Mouse (Mus musculus) MEL (cell line): ENCODE data around the gene Impdh1. TPM values are rescaled to one million over a fixed set of nuclear protein-coding genes. Genes with fewer than 3 reads are reported as not detected.

Experiments
- DNase-seq: peaks from one replicate; pipeline ENCODE4 v3.0.0; 2011; ENCODE audit warnings: low read depth, low spot score
- H3K27ac ChIP-seq: 2 replicates; pipeline ENCODE4 v1.5.1; 2012; ENCODE audit warnings: low read depth, mild to moderate bottlenecking, control low read depth, low read length, moderate library complexity; ENCODE audit not compliant: control insufficient read depth
- H3K27me3 ChIP-seq, 2 experiments: fragments of 150-350 bp in 1 of 2; sonication (generic) in 1 of 2; 2 replicates each; pipeline ENCODE4 v1.6.1; 2012; ENCODE audit warnings: low read length in 2 of 2, mild to moderate bottlenecking in 2 of 2, improper control_type of control experiment in 1 of 2, moderate library complexity in 1 of 2; ENCODE audit not compliant: insufficient read depth in 2 of 2, control insufficient read depth in 1 of 2
- H3K36me3 ChIP-seq, 2 experiments: 2 replicates each; pipeline ENCODE4 v1.6.1; 2012 to 2014; ENCODE audit warnings: low read length in 2 of 2, improper control_type of control experiment in 1 of 2, inconsistent platforms in 1 of 2, mild to moderate bottlenecking in 1 of 2; ENCODE audit not compliant: insufficient read depth in 2 of 2, control insufficient read depth in 1 of 2
- H3K4me1 ChIP-seq, 2 experiments: fragments of 150-350 bp in 1 of 2; sonication (generic) in 1 of 2; 2 replicates each; pipeline ENCODE4 v1.6.1; 2012; ENCODE audit warnings: low read length in 2 of 2, improper control_type of control experiment in 1 of 2, mild to moderate bottlenecking in 1 of 2; ENCODE audit not compliant: insufficient read depth in 2 of 2, control insufficient read depth in 1 of 2
- H3K4me3 ChIP-seq, 2 experiments: fragments of 150-350 bp in 1 of 2; sonication (generic) in 1 of 2; 2 replicates each; pipeline ENCODE4 v1.5.1; 2012; ENCODE audit warnings: low read depth in 2 of 2, low read length in 2 of 2, mild to moderate bottlenecking in 2 of 2, moderate library complexity in 2 of 2, control low read depth in 1 of 2, improper control_type of control experiment in 1 of 2; ENCODE audit not compliant: control insufficient read depth in 1 of 2, insufficient read depth in 1 of 2
- H3K79me2 ChIP-seq: 2 replicates; pipeline ENCODE4 v1.6.1; 2012; ENCODE audit warnings: mild to moderate bottlenecking, low read length, moderate library complexity; ENCODE audit not compliant: control insufficient read depth, poor library complexity, insufficient read depth
- H3K9ac ChIP-seq: 2 replicates; pipeline ENCODE4 v1.6.1; 2012; ENCODE audit warnings: low read depth, mild to moderate bottlenecking, control low read depth, low read length, moderate library complexity; ENCODE audit not compliant: control insufficient read depth, poor library complexity, severe bottlenecking
- H3K9me3 ChIP-seq: fragments of 150-350 bp; sonication (generic); replicated peaks from 2 replicates; pipeline ENCODE4 v1.6.1; 2012; ENCODE audit warnings: mild to moderate bottlenecking, low read length, improper control_type of control experiment, moderate library complexity; ENCODE audit not compliant: insufficient read depth
- BHLHE40 ChIP-seq: IDR thresholded peaks from 2 replicates; pipeline ENCODE4 v1.6.1; 2012; ENCODE audit warnings: low read depth, mild to moderate bottlenecking, inconsistent platforms, low read length, improper control_type of control experiment, borderline replicate concordance
- EP300 ChIP-seq, 2 experiments: IDR thresholded peaks; 2 replicates each; pipeline ENCODE4 v1.6.1; 2011; ENCODE audit warnings: improper control_type of control experiment in 2 of 2, low read length in 2 of 2, low read depth in 1 of 2, mild to moderate bottlenecking in 1 of 2
- HCFC1 ChIP-seq: IDR thresholded peaks from 2 replicates; pipeline ENCODE4 v1.6.1; 2012; ENCODE audit warnings: low read depth, mild to moderate bottlenecking, inconsistent platforms, low read length, improper control_type of control experiment, moderate library complexity
- MAFK ChIP-seq: IDR thresholded peaks from 2 replicates; pipeline ENCODE4 v1.6.1; 2011; ENCODE audit warnings: low read depth, mild to moderate bottlenecking, low read length, improper control_type of control experiment, borderline replicate concordance
- MAX ChIP-seq: IDR thresholded peaks from 2 replicates; pipeline ENCODE4 v1.6.1; 2011; ENCODE audit warnings: low read length, improper control_type of control experiment
- MXI1 ChIP-seq: IDR thresholded peaks from 2 replicates; pipeline ENCODE4 v1.6.1; 2011; ENCODE audit warnings: mild to moderate bottlenecking, low read depth, low read length, improper control_type of control experiment
- MYB ChIP-seq: IDR thresholded peaks from 2 replicates; pipeline ENCODE4 v1.6.1; 2011; ENCODE audit warnings: mild to moderate bottlenecking, low read depth, low read length, improper control_type of control experiment
- MYC ChIP-seq: IDR thresholded peaks from 2 replicates; pipeline ENCODE4 v1.6.1; 2011; ENCODE audit warnings: low read depth, mild to moderate bottlenecking, low read length, improper control_type of control experiment, moderate library complexity
- NELFE ChIP-seq: IDR thresholded peaks from 2 replicates; pipeline ENCODE4 v1.6.1; 2011; ENCODE audit warnings: low read depth, low read length, improper control_type of control experiment
- POLR2A ChIP-seq, 2 experiments: IDR thresholded peaks; 2 replicates each; pipeline ENCODE4 v1.6.1; 2011 to 2012; ENCODE audit warnings: low read length in 2 of 2, mild to moderate bottlenecking in 2 of 2, control low read depth in 1 of 2, improper control_type of control experiment in 1 of 2, low read depth in 1 of 2, moderate library complexity in 1 of 2; ENCODE audit not compliant: control insufficient read depth in 1 of 2, insufficient read depth in 1 of 2, poor library complexity in 1 of 2
- POLR2AphosphoS2 ChIP-seq: IDR thresholded peaks from 2 replicates; pipeline ENCODE4 v1.6.1; 2011; ENCODE audit warnings: low read length, improper control_type of control experiment
- RCOR1 ChIP-seq: IDR thresholded peaks from 2 replicates; pipeline ENCODE4 v1.6.1; 2012; ENCODE audit warnings: low read depth, mild to moderate bottlenecking, inconsistent platforms, low read length, improper control_type of control experiment
- SIN3A ChIP-seq: IDR thresholded peaks from 2 replicates; pipeline ENCODE4 v1.6.1; 2012; ENCODE audit warnings: low read length, improper control_type of control experiment, inconsistent platforms
- TBP ChIP-seq: IDR thresholded peaks from 2 replicates; pipeline ENCODE4 v1.8.0; 2011; ENCODE audit warnings: low read depth, low read length, improper control_type of control experiment
- TCF12 ChIP-seq: IDR thresholded peaks from 2 replicates; pipeline ENCODE4 v1.6.1; 2014; ENCODE audit warnings: low read depth, mild to moderate bottlenecking, inconsistent platforms, low read length, improper control_type of control experiment, moderate library complexity
- UBTF ChIP-seq: IDR thresholded peaks from 2 replicates; pipeline ENCODE4 v1.6.1; 2012; ENCODE audit warnings: low read depth, mild to moderate bottlenecking, inconsistent platforms, low read length, improper control_type of control experiment, moderate library complexity, borderline replicate concordance; ENCODE audit not compliant: insufficient read depth
- USF1 ChIP-seq: IDR thresholded peaks from 2 replicates; pipeline ENCODE4 v1.6.1; 2014; ENCODE audit warnings: low read depth, mild to moderate bottlenecking, inconsistent platforms, low read length, improper control_type of control experiment, moderate library complexity
- ZMIZ1 ChIP-seq: IDR thresholded peaks from 2 replicates; pipeline ENCODE4 v1.6.1; 2012; ENCODE audit warnings: low read depth, mild to moderate bottlenecking, inconsistent platforms, low read length, improper control_type of control experiment, moderate library complexity
- polyA plus RNA-seq, 2 experiments: library from polyadenylated mRNA; stranded (reverse) in 1 of 2; unstranded in 1 of 2; fragments of >175 nt in 1 of 2; fragments of >200 nt in 1 of 2; gene quantifications; 2 replicates each; pipeline versions ENCODE4 v1.2.1 to v1.2.4; 2012; ENCODE audit warnings: low replicate concordance in 2 of 2, low read depth in 1 of 2; ENCODE audit not compliant: insufficient read length in 2 of 2, insufficient read depth in 1 of 2, missing spikeins in 1 of 2
- total RNA-seq: library from RNA; depleted of rRNA; stranded (reverse); fragments of 300-350 nt; gene quantifications from 2 replicates; pipeline ENCODE4 v1.2.3, GENCODE M21; 2012; rRNA removed

Impdh1 gene
- total RNA-seq: 15.3 and 17.2 TPM in 2 replicates
- 10 to 100 TPM in 1 of 2 experiments, not detected in 1; 55.1 TPM for polyA plus RNA-seq

GRCm38 (mm10) chr6:29215881-29216501 is at the start of gene Impdh1:
TSS of gene Impdh1 (minus strand) at chr6:29216364.
- TF ChIP-seq ZMIZ1 (peak; percentile 84; the same call in 1 of the 2 replicates), SIN3A (peak; percentile 23; the same call in 1 of the 2 replicates), EP300 (IDR thresholded peaks at IDR 0.05; ENCODE audit: low read depth in 1 of 2, low read length in 2 of 2) (no peak), BHLHE40 (no peak), POLR2AphosphoS2 (peak; percentile 77; the same call in 1 of the 2 replicates), NELFE (peak; percentile 83), USF1 (no peak), POLR2A (IDR thresholded peaks at IDR 0.05; ENCODE audit: control insufficient read depth in 1 of 2, insufficient read depth in 1 of 2, low read depth in 1 of 2, low read length in 2 of 2, poor library complexity in 1 of 2) (peak; percentile 78 to 90; a peak in 3 of 4 replicates), TCF12 (0 out of 2 replicates have a peak, but pooled peaks have one; percentile 28), TBP (0 out of 2 replicates have a peak, but pooled peaks have one; percentile 38), HCFC1 (peak; percentile 48; the same call in 1 of the 2 replicates), RCOR1 (no peak), MAX (peak; percentile 35; the same call in 1 of the 2 replicates), MXI1 (peak; percentile 72; the same call in 1 of the 2 replicates), UBTF (peak; percentile 98)
- Histone ChIP-seq H3K4me3 (peak within 1 kb of the TSS; percentile 68 to 90), H3K9me3 (no peaks in the 10 kb centered on the region), H3K79me2 (no peaks in the 10 kb centered on the region; the same call in 1 of the 2 replicates), H3K36me3 (peaks cover 0 to 7% of the 10 kb centered on the region in 2 experiments; a peak in 2 of 4 replicates), H3K27ac (peak within 1 kb of the TSS; percentile 45), H3K4me1 (peaks cover 5 to 22% of the 10 kb centered on the region in 2 experiments), H3K27me3 (peaks cover 3 to 6% of the 10 kb centered on the region in 2 experiments; a peak in 2 of 4 replicates), H3K9ac (peak within 1 kb of the TSS; percentile 84)
- DNase-seq: peak; percentile 91

GRCm38 (mm10) chr6:29264456-29264781 is 48.3 kb upstream of the Impdh1 start:
- Histone ChIP-seq H3K9me3 (no peaks in the 10 kb centered on the region), H3K27me3 (peaks cover 39 to 57% of the 10 kb centered on the region in 2 experiments)
- DNase-seq: no peak
- TF ChIP-seq UBTF: no peak
- TF ChIP-seq BHLHE40: no peak
- no peak for TF ChIP-seq NELFE
- no peak for TF ChIP-seq MYB
- TF ChIP-seq MAFK: no peak
- no peak for TF ChIP-seq TCF12
- TF ChIP-seq MYC: no peak
- TF ChIP-seq, all 39 proteins: peak for 0
- Histone ChIP-seq H3K27ac (no peak overlapping the region), H3K79me2 (no peaks in the 10 kb centered on the region), H3K9ac (no peak overlapping the region), H3K36me3 (no peaks in the 10 kb centered on the region), H3K4me1 (no peaks in the 10 kb centered on the region), H3K4me3 (no peak overlapping the region)
